Mouse (Mus musculus) T-helper 17 cell (primary cell): ENCODE data around the gene Arhgap18.

Source experiments
- in situ Hi-C, 2 experiments: fragments of 300-600 bp; cut with MboI, MseI; formaldehyde crosslinking; loops; 1 replicate in 1 of 2; 2 replicates in 1 of 2; pipeline ENCODE4 v1.15.1; 2025; ENCODE audit warnings: high pct_unique_total_duplicates in 2 of 2

Gene Arhgap18

GRCm38 (mm10) chr10:26774266-26774665, 21.0 kb downstream of the Arhgap18 start:
- in situ Hi-C loops = no loop called here

DNA sequence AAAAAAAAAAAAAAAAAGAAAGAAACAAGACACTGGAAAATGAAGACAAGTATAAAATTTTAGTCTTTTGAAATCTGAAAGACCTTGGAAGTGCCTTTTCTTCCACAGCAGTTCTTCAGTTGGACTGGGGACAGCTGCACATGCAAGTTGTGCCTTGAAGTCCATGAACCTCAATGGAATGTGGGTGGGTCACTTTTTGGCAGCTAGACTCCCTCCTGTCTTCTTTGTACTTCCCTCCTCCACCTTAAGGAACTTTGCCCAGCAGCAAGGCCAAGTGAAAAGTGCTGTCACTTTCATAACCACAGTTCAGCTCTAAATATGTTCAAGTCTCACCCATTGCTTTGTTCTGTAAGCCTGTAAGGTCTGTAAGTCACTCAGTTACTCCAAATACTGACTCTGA, 23.2 kb downstream of the Arhgap18 start:
- in situ Hi-C loops = no loop called here

- in situ Hi-C loops = no loop called here
These were observed 27.4 kb downstream of the Arhgap18 start for GRCm38 (mm10) chr10:26780581-26780980.

DNA sequence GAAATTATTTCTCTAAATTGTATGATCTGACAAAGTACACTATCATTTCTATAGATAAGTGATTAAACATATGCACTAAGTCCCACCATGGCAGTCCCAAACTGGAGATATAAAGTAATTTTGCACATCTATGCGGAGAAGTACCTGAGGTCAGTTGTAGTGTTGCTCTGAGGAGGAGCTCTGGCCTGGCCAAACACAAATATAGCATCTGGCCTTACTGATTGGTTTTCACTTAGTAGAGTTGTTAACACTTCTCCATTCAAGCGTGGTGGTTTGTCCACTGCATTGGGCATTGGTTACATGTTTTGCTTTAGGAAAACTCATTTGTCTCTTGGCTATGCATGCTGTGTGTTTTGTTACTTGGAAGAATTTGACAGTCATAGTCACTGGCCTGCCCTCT, 36.5 kb downstream of the Arhgap18 start:
- in situ Hi-C loops = no loop called here

DNA sequence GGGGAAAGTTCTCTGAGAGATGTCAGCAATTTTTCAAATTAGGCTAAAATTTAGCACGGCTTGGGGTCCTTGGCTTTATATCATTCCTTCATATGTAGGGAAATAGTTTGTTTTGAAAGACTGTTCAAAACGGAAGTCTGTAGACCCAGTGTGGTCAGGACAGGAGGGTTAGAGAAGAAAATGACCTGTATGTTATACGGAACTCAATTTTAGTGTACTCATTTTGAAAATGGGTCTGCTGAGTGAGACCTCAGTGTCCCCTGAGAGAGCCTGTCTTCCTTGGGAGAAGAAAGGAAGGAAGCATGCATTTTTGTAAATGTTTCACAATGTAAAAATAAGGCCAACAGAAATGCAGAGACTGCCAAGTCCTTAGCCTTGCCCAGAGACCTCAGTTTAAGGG, 38.6 kb downstream of the Arhgap18 start:
- in situ Hi-C loops = no loop called here

DNA sequence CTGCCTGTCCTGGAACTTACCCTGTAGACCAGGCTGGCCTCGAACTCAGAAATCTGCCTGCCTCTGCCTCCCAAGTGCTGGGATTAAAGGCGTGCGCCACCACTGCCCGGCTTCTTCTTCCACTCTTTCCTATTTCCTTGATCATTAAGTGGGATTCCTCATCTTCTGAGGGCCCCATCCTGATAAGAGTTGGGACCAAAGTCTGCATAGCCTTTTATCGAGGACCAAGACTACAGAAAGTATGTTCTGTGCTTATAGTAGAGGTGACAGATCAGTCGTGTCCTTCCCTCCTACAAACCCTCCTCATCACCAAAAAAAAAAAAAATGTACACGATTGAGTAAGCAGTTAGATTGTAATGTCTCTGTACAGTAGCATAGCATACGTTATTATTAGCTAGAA, 39.8 kb downstream of the Arhgap18 start:
- in situ Hi-C loops = no loop called here

DNA sequence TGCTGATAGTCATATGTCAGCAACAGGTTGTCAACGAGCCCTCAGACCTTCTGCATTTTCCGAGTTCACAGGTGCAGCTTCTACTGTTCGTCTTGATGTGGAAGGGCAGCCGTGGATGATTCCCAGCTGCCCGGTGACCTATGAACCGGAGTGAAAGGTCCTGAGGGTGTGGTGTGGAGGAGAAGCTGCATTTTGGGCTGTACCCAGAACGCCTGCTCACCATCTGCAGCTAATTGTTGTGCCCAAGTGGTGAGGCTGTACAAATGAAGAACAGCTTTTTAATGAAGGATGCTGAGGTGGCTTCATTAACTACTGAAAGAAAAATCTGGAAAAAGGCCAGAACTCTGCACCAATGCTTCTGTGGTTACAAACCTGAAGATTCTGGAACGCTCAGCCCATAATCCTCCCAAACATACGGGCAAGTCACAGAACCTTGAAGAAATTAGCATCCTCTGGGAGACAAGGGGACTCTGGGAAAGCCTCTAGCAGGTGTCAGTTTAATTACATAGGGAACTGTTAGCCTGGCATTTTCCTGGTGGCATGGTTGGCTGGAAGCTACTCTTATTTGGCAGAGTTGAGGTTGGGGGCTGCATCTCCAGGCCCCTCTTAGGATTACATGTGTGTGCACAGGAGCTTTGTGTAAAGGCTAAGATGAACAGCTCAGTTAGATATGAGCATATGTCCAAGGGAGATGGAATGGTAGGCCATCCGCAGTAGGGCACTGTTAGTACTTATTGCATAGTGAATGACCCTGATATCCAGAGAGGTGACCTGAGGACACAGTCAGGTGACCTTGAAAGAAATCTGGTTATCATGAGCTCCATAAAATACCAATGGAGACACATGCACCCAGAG, 43.4 kb downstream of the Arhgap18 start:
- in situ Hi-C loops = no loop called here

DNA sequence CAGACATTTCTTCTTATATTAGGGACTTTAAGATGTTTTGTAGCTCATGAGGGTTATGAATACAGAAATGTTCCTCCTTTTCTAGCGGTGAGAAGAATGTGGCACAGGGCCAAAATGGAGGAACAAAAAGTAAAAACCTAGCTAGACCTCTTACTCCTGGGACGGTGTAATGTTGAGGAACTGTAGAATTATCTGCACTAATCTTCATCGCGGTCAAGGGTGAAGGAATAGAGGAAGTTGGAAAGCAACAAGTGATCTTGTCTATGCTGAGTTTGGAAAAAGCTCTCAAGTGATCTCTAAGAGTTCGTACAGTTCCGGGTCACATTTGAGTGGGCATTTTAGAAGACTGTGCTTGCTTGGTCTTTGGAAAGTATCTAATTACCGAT, 44.1 kb downstream of the Arhgap18 start:
- in situ Hi-C loops = no loop called here

DNA sequence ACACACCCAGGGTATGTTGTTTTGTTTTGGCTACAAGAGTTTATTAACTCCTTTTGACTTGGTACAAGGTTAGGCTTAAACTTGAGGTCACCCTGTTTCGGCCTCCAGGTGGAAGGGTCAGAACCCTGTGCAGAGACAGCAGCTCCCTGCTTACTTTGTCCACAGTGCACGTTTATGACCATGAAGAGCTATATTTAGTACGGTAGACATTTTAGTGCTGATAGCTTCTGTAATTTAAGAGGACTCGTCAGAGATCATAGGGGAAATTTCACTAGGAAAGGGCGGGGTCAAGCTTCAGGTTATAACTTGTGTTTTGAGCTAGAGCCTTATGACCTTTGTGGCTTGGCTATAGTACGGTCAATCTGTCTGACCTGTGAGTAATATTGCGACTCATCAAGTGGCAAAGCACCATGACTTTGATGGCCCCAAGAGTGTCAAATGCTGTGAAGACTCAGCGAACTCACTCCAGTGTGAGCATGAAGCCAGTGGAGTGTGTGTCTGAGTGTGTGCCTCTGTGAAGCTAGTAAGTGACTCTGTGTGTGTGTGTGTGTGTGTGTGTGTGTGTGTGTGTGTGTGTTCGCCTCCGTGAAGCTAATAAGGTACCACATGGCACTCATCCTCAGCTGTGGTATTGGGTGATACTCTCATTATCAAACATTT, 45.7 kb downstream of the Arhgap18 start:
- in situ Hi-C loops = no loop called here

- in situ Hi-C loops = no loop called here
These were observed 46.4 kb downstream of the Arhgap18 start for GRCm38 (mm10) chr10:26799562-26800051.

GRCm38 (mm10) chr10:26804351-26804983, 51.2 kb downstream of the Arhgap18 start:
- in situ Hi-C loops = no loop called here

DNA sequence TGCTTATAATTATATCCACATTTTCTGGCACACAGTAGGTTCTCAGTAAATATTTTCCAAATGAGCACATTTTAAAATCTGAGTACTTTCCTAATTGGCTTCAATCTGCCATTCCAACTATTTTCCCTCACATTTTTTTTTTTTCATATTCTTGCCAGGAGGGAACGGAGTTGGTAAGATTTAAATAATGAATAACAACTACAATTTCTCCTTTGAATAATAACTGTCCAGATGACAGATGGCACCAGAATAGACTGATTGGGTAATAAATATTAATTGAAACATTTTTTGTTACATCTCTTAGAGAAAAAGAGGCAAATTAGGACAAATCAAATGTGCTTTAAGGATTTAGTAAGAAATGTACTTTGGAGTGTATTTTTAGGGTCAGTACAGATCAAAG, 51.8 kb downstream of the Arhgap18 start:
- in situ Hi-C loops = no loop called here

- in situ Hi-C loops = no loop called here
These were observed 52.9 kb downstream of the Arhgap18 start for GRCm38 (mm10) chr10:26806092-26806491.

- in situ Hi-C loops = no loop called here
These were observed 56.8 kb downstream of the Arhgap18 start for GRCm38 (mm10) chr10:26810059-26810458.

GRCm38 (mm10) chr10:26810810-26811209, 57.6 kb downstream of the Arhgap18 start:
- in situ Hi-C loops = no loop called here

DNA sequence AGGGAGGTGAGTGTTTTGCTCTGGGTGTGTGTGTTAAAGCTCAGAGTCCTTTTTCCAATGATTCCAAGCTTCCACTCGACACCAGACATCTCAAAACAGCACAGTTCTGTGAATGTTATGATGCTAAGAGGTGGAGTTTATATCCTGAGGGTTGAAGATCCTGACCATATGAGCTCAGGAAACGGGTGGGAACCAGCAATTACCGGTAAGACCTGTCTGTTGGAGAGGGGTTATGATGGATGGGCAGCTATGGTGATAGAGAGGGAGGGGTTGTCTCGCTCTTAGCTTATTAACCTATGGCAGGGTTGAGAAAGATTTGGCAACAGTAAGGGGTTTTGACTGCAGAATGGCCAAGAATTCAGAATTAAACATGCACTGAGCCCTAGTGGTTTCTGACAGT, 58.1 kb downstream of the Arhgap18 start:
- in situ Hi-C loops = no loop called here

- in situ Hi-C loops = no loop called here
These were observed 62.4 kb downstream of the Arhgap18 start for GRCm38 (mm10) chr10:26815646-26816045.

- in situ Hi-C loops = no loop called here
These were observed 67.1 kb downstream of the Arhgap18 start for GRCm38 (mm10) chr10:26820326-26820725.

DNA sequence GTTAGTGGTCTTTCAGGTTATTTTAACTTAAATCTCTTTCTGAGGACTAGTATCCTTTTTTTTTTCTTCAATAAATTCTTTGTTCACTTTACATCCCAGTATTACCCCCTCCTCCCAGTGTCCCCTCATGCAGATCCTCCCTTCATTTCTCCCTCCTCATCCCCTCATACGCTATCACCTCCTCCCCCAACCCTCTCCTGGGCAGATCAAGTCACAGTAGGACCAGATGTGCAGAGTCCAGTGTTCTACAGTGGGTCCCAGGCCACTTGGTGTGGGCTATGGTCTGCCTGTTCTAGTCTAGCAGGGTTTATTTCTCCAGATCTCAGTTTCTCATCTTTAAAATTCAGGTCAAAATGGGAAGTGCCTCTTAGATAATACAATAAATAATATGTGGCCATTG, 67.7 kb downstream of the Arhgap18 start:
- in situ Hi-C loops = no loop called here

- in situ Hi-C loops = no loop called here
These were observed 70.8 kb downstream of the Arhgap18 start for GRCm38 (mm10) chr10:26823997-26824396.

GRCm38 (mm10) chr10:26825246-26825889, 72.1 kb downstream of the Arhgap18 start:
- in situ Hi-C loops = no loop called here

DNA sequence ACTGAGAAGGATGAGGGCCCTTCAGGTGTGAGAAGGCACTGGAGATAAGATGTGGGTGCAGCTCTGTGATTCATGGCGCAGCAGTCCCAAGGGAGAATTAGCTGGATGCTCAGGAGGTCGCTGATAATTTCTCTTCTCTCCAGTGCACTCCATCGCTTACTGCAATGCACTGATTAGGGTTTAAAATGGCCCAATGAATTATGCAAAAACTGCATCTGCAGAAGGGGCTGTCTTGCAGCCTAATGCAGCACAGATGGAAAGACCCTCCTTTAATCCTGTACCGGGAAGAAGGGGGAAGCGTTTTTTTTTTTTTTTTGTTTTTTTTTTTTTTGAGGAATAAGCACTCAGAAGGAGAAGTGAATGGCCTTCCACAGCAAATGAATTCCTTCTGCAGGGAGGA, 74.1 kb downstream of the Arhgap18 start:
- in situ Hi-C loops = no loop called here
